Mouse (Mus musculus): ENCODE data around the gene Tktl1. TPM values are rescaled to one million over a fixed set of nuclear protein-coding genes. Genes with fewer than 3 reads are reported as not detected.
A peak's percentile ranks its signal among the peaks of the same experiment; 100 is the strongest.

The Tktl1 gene
- polyA plus RNA-seq, 1 experiment from 2014 or later, result not detected

- ATAC-seq (replicated peaks; ENCODE audit: low FRiP score, low read depth) (peak; percentile 50), DNase-seq (ENCODE audit: low spot score) (peak; percentile 82)
- Histone ChIP-seq H3K4me3 (replicated peaks; ENCODE audit: low read depth, low read length) (peak overlapping the region; percentile 46), H3K4me1 (replicated peaks; ENCODE audit: insufficient read depth, low read length) (no peaks in the 10 kb centered on the region), H3K27ac (peak overlapping the region; percentile 85), H3K36me3 (ENCODE audit: insufficient read depth, low read length) (peaks cover 11% of the 10 kb centered on the region), H3K27me3 (ENCODE audit: insufficient read depth, low read length) (no peaks in the 10 kb centered on the region), H3K9me3 (replicated peaks; ENCODE audit: low read length) (no peaks in the 10 kb centered on the region), H3K4me2 (ENCODE audit: low read length) (peak overlapping the region; percentile 58), H3K9ac (ENCODE audit: low read depth, low read length) (peak overlapping the region; percentile 65)
- TF ChIP-seq CTCF (IDR thresholded peaks at IDR 0.05; ENCODE audit: low read depth), result no peak
- WGBS, result 30% methylated on average over 21 of the region's 21 CpGs
Measured at GRCm38 (mm10) chrX:74245687-74246086, 68.6 kb downstream of the Tktl1 start.

GRCm38 (mm10) chrX:74246213-74246681, 69.2 kb downstream of the Tktl1 start:
- ATAC-seq (replicated peaks; ENCODE audit: low FRiP score, low read depth) (peak; percentile 87), DNase-seq (ENCODE audit: low spot score) (peak; percentile 96)
- Histone ChIP-seq H3K9ac (ENCODE audit: low read depth, low read length) (peak overlapping the region; percentile 65), H3K9me3 (replicated peaks; ENCODE audit: low read length) (no peaks in the 10 kb centered on the region), H3K36me3 (ENCODE audit: insufficient read depth, low read length) (peaks cover 7% of the 10 kb centered on the region), H3K4me3 (replicated peaks; ENCODE audit: low read depth, low read length) (peak overlapping the region; percentile 46), H3K4me2 (ENCODE audit: low read length) (peak overlapping the region; percentile 58), H3K27me3 (ENCODE audit: insufficient read depth, low read length) (no peaks in the 10 kb centered on the region), H3K4me1 (replicated peaks; ENCODE audit: insufficient read depth, low read length) (no peaks in the 10 kb centered on the region), H3K27ac (peak overlapping the region; percentile 85)
- TF ChIP-seq CTCF (IDR thresholded peaks at IDR 0.05; ENCODE audit: low read depth), result peak; percentile 5; the same call in 1 of the 2 replicates
- WGBS, result 28% methylated on average over 38 of the region's 38 CpGs

- WGBS, result 23% methylated on average over 15 of the region's 15 CpGs
- no peak overlapping the region for H3K9ac ChIP-seq (ENCODE audit: low read depth, low read length)
- H3K36me3 ChIP-seq (ENCODE audit: insufficient read depth, low read length), result peaks cover 4% of the 10 kb centered on the region; the same call in 1 of the 2 replicates
- H3K27ac ChIP-seq, result peak overlapping the region; percentile 70
- no peaks in the 10 kb centered on the region for H3K27me3 ChIP-seq (ENCODE audit: insufficient read depth, low read length)
- no peaks in the 10 kb centered on the region for H3K9me3 ChIP-seq (replicated peaks; ENCODE audit: low read length)
- H3K4me3 ChIP-seq (replicated peaks; ENCODE audit: low read depth, low read length), result peak overlapping the region; percentile 46
- no peak for TF ChIP-seq CTCF (IDR thresholded peaks at IDR 0.05; ENCODE audit: low read depth)
- H3K4me1 ChIP-seq (replicated peaks; ENCODE audit: insufficient read depth, low read length), result no peaks in the 10 kb centered on the region
- ATAC-seq (replicated peaks; ENCODE audit: low FRiP score, low read depth) (peak; percentile 41; the same call in 1 of the 2 replicates), DNase-seq (ENCODE audit: low spot score) (peak; percentile 61)
- peak overlapping the region; percentile 58 for H3K4me2 ChIP-seq (ENCODE audit: low read length)
Measured at GRCm38 (mm10) chrX:74246693-74247092, 69.6 kb downstream of the Tktl1 start.

GRCm38 (mm10) chrX:74248651-74249050, 71.6 kb downstream of the Tktl1 start:
- ATAC-seq (replicated peaks; ENCODE audit: low FRiP score, low read depth) (0 out of 2 replicates have a peak, but pooled peaks have one; percentile 6), DNase-seq (ENCODE audit: low spot score) (peak; percentile 79)
- Histone ChIP-seq H3K4me3 (replicated peaks; ENCODE audit: low read depth, low read length) (peak overlapping the region; percentile 40), H3K27me3 (ENCODE audit: insufficient read depth, low read length) (no peaks in the 10 kb centered on the region), H3K36me3 (ENCODE audit: insufficient read depth, low read length) (no peaks in the 10 kb centered on the region), H3K9ac (ENCODE audit: low read depth, low read length) (no peak overlapping the region), H3K4me1 (replicated peaks; ENCODE audit: insufficient read depth, low read length) (no peaks in the 10 kb centered on the region), H3K4me2 (ENCODE audit: low read length) (peak overlapping the region; percentile 63), H3K9me3 (replicated peaks; ENCODE audit: low read length) (no peaks in the 10 kb centered on the region), H3K27ac (no peak overlapping the region)
- TF ChIP-seq CTCF (IDR thresholded peaks at IDR 0.05; ENCODE audit: low read depth), result peak; percentile 75
- 27% methylated on average over 3 of the region's 3 CpGs for WGBS

GRCm38 (mm10) chrX:74249615-74250014, 72.6 kb downstream of the Tktl1 start, which contains the start of gene Flna:
Flna (minus strand) TSS chrX:74249820.
- H3K27ac ChIP-seq, result peak within 1 kb of the TSS; percentile 48; the same call in 1 of the 2 replicates
- H3K4me3 ChIP-seq (replicated peaks; ENCODE audit: low read depth, low read length), result peak within 1 kb of the TSS; percentile 40
- H3K27me3 ChIP-seq (ENCODE audit: insufficient read depth, low read length), result no peaks in the 10 kb centered on the region
- WGBS, result 36% methylated on average over 38 of the region's 38 CpGs
- H3K9me3 ChIP-seq (replicated peaks; ENCODE audit: low read length), result no peaks in the 10 kb centered on the region
- ATAC-seq (replicated peaks; ENCODE audit: low FRiP score, low read depth), result no peak
- peak within 1 kb of the TSS; percentile 55; the same call in 1 of the 2 replicates for H3K9ac ChIP-seq (ENCODE audit: low read depth, low read length)
- TF ChIP-seq CTCF (IDR thresholded peaks at IDR 0.05; ENCODE audit: low read depth), result peak; percentile 43; the same call in 1 of the 2 replicates
- DNase-seq (ENCODE audit: low spot score), result peak; percentile 66
- no peaks in the 10 kb centered on the region for H3K36me3 ChIP-seq (ENCODE audit: insufficient read depth, low read length)
- H3K4me2 ChIP-seq (ENCODE audit: low read length), result peak within 1 kb of the TSS; percentile 63
- H3K4me1 ChIP-seq (replicated peaks; ENCODE audit: insufficient read depth, low read length), result no peaks in the 10 kb centered on the region

GRCm38 (mm10) chrX:74254153-74254887, 77.3 kb downstream of the Tktl1 start, which contains the start of gene Emd:
Emd (plus strand) TSS chrX:74254687.
- peak; percentile 99 for ATAC-seq (replicated peaks; ENCODE audit: low FRiP score, low read depth)

More at GRCm38 (mm10) chrX:74254153-74254887, 77.3 kb downstream of the Tktl1 start, which contains the start of gene Emd:
- H3K4me2 ChIP-seq (ENCODE audit: low read length), result peak within 1 kb of the TSS; percentile 74
- no peaks in the 10 kb centered on the region for H3K27me3 ChIP-seq (ENCODE audit: insufficient read depth, low read length)
- WGBS, result 38% methylated on average over 39 of the region's 39 CpGs
- peak within 1 kb of the TSS; percentile 86 for H3K27ac ChIP-seq
- peak; percentile 97 for DNase-seq (ENCODE audit: low spot score)
- H3K4me1 ChIP-seq (replicated peaks; ENCODE audit: insufficient read depth, low read length), result peaks cover 3% of the 10 kb centered on the region; the same call in 1 of the 2 replicates
- no peak for TF ChIP-seq CTCF (IDR thresholded peaks at IDR 0.05; ENCODE audit: low read depth)
- peak within 1 kb of the TSS; percentile 50 for H3K4me3 ChIP-seq (replicated peaks; ENCODE audit: low read depth, low read length)
- no peaks in the 10 kb centered on the region for H3K9me3 ChIP-seq (replicated peaks; ENCODE audit: low read length)
- H3K9ac ChIP-seq (ENCODE audit: low read depth, low read length), result peak within 1 kb of the TSS; percentile 71
- H3K36me3 ChIP-seq (ENCODE audit: insufficient read depth, low read length), result no peaks in the 10 kb centered on the region
